Mouse (Mus musculus): Measurements from ENCODE around the gene Gm9913.

- TF ChIP-seq POLR2A (IDR thresholded peaks at IDR 0.05; ENCODE audit: low read depth, low read length) (no peak), CTCF (conservative IDR thresholded peaks at IDR 0.05; ENCODE audit: insufficient read depth, insufficient read length, low read depth, low read length) (no peak)
These were observed 38.8 kb downstream of the Gm9913 start for GRCm38 (mm10) chr2:125543646-125544045.
